ENCODE assay signal across 10 mouse cellular contexts in the genomic region with DNA sequence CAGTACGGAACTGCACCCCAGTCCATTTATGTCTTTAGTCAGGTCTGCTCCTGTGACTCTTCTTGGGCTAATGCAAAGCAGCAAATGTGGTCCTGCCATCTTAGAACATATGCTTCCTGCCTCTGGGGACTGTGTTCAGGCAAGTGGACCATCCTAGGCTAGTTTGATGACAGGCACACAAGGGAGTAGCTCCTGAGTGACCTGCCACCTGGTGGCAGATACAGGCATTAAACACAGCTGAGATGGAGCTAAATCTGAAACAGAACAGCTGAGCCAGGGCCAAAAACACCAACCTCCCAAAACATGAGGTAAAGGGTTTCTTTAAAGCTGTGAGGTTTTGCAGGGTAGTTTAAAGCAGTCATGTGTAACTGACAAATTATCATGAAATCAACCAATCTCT. TPM values are rescaled to one million over a fixed set of nuclear protein-coding genes. Genes with fewer than 3 reads are reported as not detected.
DNase-seq lines count a peak whose midpoint lies in the region; ATAC-seq and TF ChIP-seq lines count a peak whose summit lies in the region.
"Had no signal": no experiment of that assay in that cellular context is flagged by ENCODE, and none has a peak within 500 bp of the region (broad histone marks: within the 10 kb centered on the region; RNA-seq: fewer than 3 reads in every experiment).

No protein-coding gene starts in this region.

- no peaks in the 10 kb centered on the region for H3K27me3 ChIP-seq in hindbrain, embryonic 10.5 days (ENCODE audit: insufficient read depth, poor library complexity, severe bottlenecking)
- H3K27me3 ChIP-seq in hindbrain, embryonic 13.5 days = no peaks in the 10 kb centered on the region
- H3K27me3 ChIP-seq in spleen, adult 2 months (ENCODE audit: control insufficient read depth, insufficient read depth, low read length) = no peaks in the 10 kb centered on the region
- H3K27me3 ChIP-seq: embryonic facial prominence, embryonic 12.5 days had no signal

- H3K36me3 ChIP-seq in hindbrain, embryonic 10.5 days = no peaks in the 10 kb centered on the region
- H3K36me3 ChIP-seq in hindbrain, embryonic 13.5 days = no peaks in the 10 kb centered on the region
- H3K36me3 ChIP-seq in spleen, adult 2 months (ENCODE audit: control insufficient read depth, insufficient read depth, low read length) = no peaks in the 10 kb centered on the region
- H3K36me3 ChIP-seq: embryonic facial prominence, embryonic 12.5 days had no signal

- ATAC-seq in hindbrain, embryonic 13.5 days (ENCODE audit: low FRiP score) = no peak
- ATAC-seq in monocyte, adult 5-6 weeks (replicated peaks; ENCODE audit: insufficient number of reproducible peaks, low FRiP score, low TSS enrichment, poor library complexity, severe bottlenecking) = no peak

- no peak overlapping the region for H3K27ac ChIP-seq in hindbrain, embryonic 10.5 days
- no peak overlapping the region for H3K27ac ChIP-seq in hindbrain, embryonic 13.5 days
- no peak overlapping the region for H3K27ac ChIP-seq in spleen, adult 2 months (ENCODE audit: insufficient read depth, low read length)
- H3K27ac ChIP-seq: embryonic facial prominence, embryonic 12.5 days had no signal

- no peak overlapping the region for H3K4me2 ChIP-seq in hindbrain, embryonic 13.5 days
- H3K4me2 ChIP-seq: embryonic facial prominence, embryonic 12.5 days had no signal

- no peak overlapping the region for H3K4me3 ChIP-seq in hindbrain, embryonic 10.5 days
- H3K4me3 ChIP-seq in hindbrain, embryonic 13.5 days = no peak overlapping the region
- no peak overlapping the region for H3K4me3 ChIP-seq in spleen, adult 2 months (ENCODE audit: extremely low read depth, insufficient read depth, insufficient read length)
- H3K4me3 ChIP-seq: embryonic facial prominence, embryonic 12.5 days had no signal

- no peak overlapping the region for H3K9ac ChIP-seq in hindbrain, embryonic 13.5 days
- H3K9ac ChIP-seq: embryonic facial prominence, embryonic 12.5 days had no signal

- TF ChIP-seq POLR2A in spleen, adult 2 months (IDR thresholded peaks at IDR 0.05; ENCODE audit: low read depth, low read length) = no peak

- no peaks in the 10 kb centered on the region for H3K9me3 ChIP-seq in hindbrain, embryonic 10.5 days
- H3K9me3 ChIP-seq in hindbrain, embryonic 13.5 days = no peaks in the 10 kb centered on the region
- H3K9me3 ChIP-seq: embryonic facial prominence, embryonic 12.5 days had no signal

- WGBS in hindbrain, embryonic 10.5 days = 95% methylated on average over 1 of the region's 1 CpGs
- 88% methylated on average over 1 of the region's 1 CpGs for WGBS in hindbrain, embryonic 13.5 days
- WGBS in spleen, adult 2 months = 97% methylated on average over 1 of the region's 1 CpGs

- no peaks in the 10 kb centered on the region for H3K4me1 ChIP-seq in hindbrain, embryonic 10.5 days (replicated peaks)
- H3K4me1 ChIP-seq in hindbrain, embryonic 13.5 days (replicated peaks) = no peaks in the 10 kb centered on the region
- H3K4me1 ChIP-seq in spleen, adult 2 months (ENCODE audit: control insufficient read depth, insufficient read depth, insufficient read length) = no peaks in the 10 kb centered on the region
- H3K4me1 ChIP-seq: embryonic facial prominence, embryonic 12.5 days had no signal

- peak; percentile 26 for DNase-seq in hindbrain, embryonic 10.5 days (ENCODE audit: low spot score)
- peak in 1 of 2 experiments; percentile 7 for DNase-seq in spleen, adult 2 months (ENCODE audit: low read depth in 1 of 2, low spot score in 2 of 2)
- DNase-seq in spleen, postnatal 4 days (ENCODE audit: low spot score in 2 of 2) = no peak
- DNase-seq in adrenal gland, postnatal 14 days = peak; percentile 59
- peak; percentile 38 to 58 for DNase-seq in kidney, postnatal 4 days
- DNase-seq in gastrocnemius, postnatal 10 days = no peak

- peak; percentile 18; the same call in 1 of the 2 replicates for TF ChIP-seq CTCF in spleen, adult 2 months (IDR thresholded peaks at IDR 0.05; ENCODE audit: extremely low read depth, insufficient read depth, insufficient read length, insufficient replicate concordance)

RNA-seq across cellular contexts. Expression of gene Fbxw27, which starts 7.6 kb away (rescaled TPM):
- polyA plus RNA-seq in hindbrain, embryonic 10.5 days (2016; fragmentation: Nextera tagmentation; extraction: Ambion mirVana) = not detected in 2 replicates
- not detected in 2 replicates for polyA plus RNA-seq in hindbrain, embryonic 13.5 days (2015; fragmentation: Nextera tagmentation; extraction: Ambion mirVana)
- not detected in 2 replicates for polyA plus RNA-seq in spleen, adult 2 months (2012; rRNA removed)
- total RNA-seq in adrenal gland, postnatal 14 days (2021) = not detected in 2 replicates
- total RNA-seq in gastrocnemius, postnatal 10 days (2021) = not detected
- total RNA-seq in monocyte, adult 5-6 weeks (2017) = not detected in 3 replicates
- total RNA-seq: left cerebral cortex, postnatal 10 days had no signal
- polyA plus RNA-seq: embryonic facial prominence, embryonic 12.5 days had no signal

RNA-seq across cellular contexts. Expression of gene Spink8, which starts 14.0 kb away (rescaled TPM):
- not detected in 2 replicates for polyA plus RNA-seq in hindbrain, embryonic 10.5 days (2016; fragmentation: Nextera tagmentation; extraction: Ambion mirVana)
- polyA plus RNA-seq in hindbrain, embryonic 13.5 days (2015; fragmentation: Nextera tagmentation; extraction: Ambion mirVana) = 1.6 TPM in 1 of 2 replicates, not detected in the other
- not detected in 2 replicates for polyA plus RNA-seq in spleen, adult 2 months (2012; rRNA removed)
- 17.4 and 19.3 TPM in 2 replicates for total RNA-seq in adrenal gland, postnatal 14 days (2021)
- total RNA-seq in gastrocnemius, postnatal 10 days (2021) = not detected
- not detected in 3 replicates for total RNA-seq in monocyte, adult 5-6 weeks (2017)
- polyA plus RNA-seq: embryonic facial prominence, embryonic 12.5 days had no signal

RNA-seq across cellular contexts. Expression of gene Nme6, which starts 34.5 kb away (rescaled TPM):
- 106 and 108 TPM in 2 replicates for polyA plus RNA-seq in hindbrain, embryonic 10.5 days (2016; fragmentation: Nextera tagmentation; extraction: Ambion mirVana)
- polyA plus RNA-seq in hindbrain, embryonic 13.5 days (2015; fragmentation: Nextera tagmentation; extraction: Ambion mirVana) = 65.7 and 69.1 TPM in 2 replicates
- polyA plus RNA-seq in spleen, adult 2 months (2012; rRNA removed) = 9.4 and 10.0 TPM in 2 replicates
- 18.1 and 19.8 TPM in 2 replicates for total RNA-seq in adrenal gland, postnatal 14 days (2021)
- 10 to 100 TPM; 23.5 to 23.7 TPM for total RNA-seq in gastrocnemius, postnatal 10 days (2021)
- total RNA-seq in monocyte, adult 5-6 weeks (2017) = 1.7 to 2.1 TPM in 2 of 3 replicates, not detected in the other

RNA-seq across cellular contexts. Expression of gene Camp, which starts 51.4 kb away (rescaled TPM):
- polyA plus RNA-seq in hindbrain, embryonic 10.5 days (2016; fragmentation: Nextera tagmentation; extraction: Ambion mirVana) = not detected in 2 replicates
- polyA plus RNA-seq in hindbrain, embryonic 13.5 days (2015; fragmentation: Nextera tagmentation; extraction: Ambion mirVana) = 0.84 and 1.3 TPM in 2 replicates
- 58.3 and 103 TPM in 2 replicates for polyA plus RNA-seq in spleen, adult 2 months (2012; rRNA removed)
- total RNA-seq in adrenal gland, postnatal 14 days (2021) = 2.4 and 5.2 TPM in 2 replicates
- total RNA-seq in gastrocnemius, postnatal 10 days (2021) = 1 to 10 TPM in 1 of 2 experiments, not detected in 1; 7.8 TPM
- total RNA-seq in monocyte, adult 5-6 weeks (2017) = not detected in 3 replicates
- total RNA-seq: left cerebral cortex, postnatal 10 days had no signal

RNA-seq across cellular contexts. Expression of gene Fbxw26, which starts 52.2 kb away (rescaled TPM):
- 0.13 TPM in 1 of 2 replicates, not detected in the other for polyA plus RNA-seq in hindbrain, embryonic 10.5 days (2016; fragmentation: Nextera tagmentation; extraction: Ambion mirVana)
- polyA plus RNA-seq in hindbrain, embryonic 13.5 days (2015; fragmentation: Nextera tagmentation; extraction: Ambion mirVana) = not detected in 2 replicates
- polyA plus RNA-seq in spleen, adult 2 months (2012; rRNA removed) = not detected in 2 replicates
- total RNA-seq in adrenal gland, postnatal 14 days (2021) = not detected in 2 replicates
- total RNA-seq in gastrocnemius, postnatal 10 days (2021) = not detected
- not detected in 3 replicates for total RNA-seq in monocyte, adult 5-6 weeks (2017)
- total RNA-seq: left cerebral cortex, postnatal 10 days had no signal
- polyA plus RNA-seq: embryonic facial prominence, embryonic 12.5 days had no signal

Comparison
In these comparisons a context has a peak if more than half of its experiments do, and no peak if none do; other contexts are left out.
1. DNase-seq: peak in hindbrain, embryonic 10.5 days (single experiment), adrenal gland, postnatal 14 days (single experiment) and kidney, postnatal 4 days (2 of 2); none in spleen, postnatal 4 days (0 of 2) and gastrocnemius, postnatal 10 days (single experiment).
2. RNA of gene Spink8, which starts 14.0 kb away (total RNA-seq): 17.4 to 19.3 TPM in adrenal gland, postnatal 14 days; not detected in gastrocnemius, postnatal 10 days and not detected in monocyte, adult 5-6 weeks; every median in the first group is over 10 times any median in the second.